Comparison of ENCODE assay signal across 19 mouse cellular contexts in the genomic region with DNA sequence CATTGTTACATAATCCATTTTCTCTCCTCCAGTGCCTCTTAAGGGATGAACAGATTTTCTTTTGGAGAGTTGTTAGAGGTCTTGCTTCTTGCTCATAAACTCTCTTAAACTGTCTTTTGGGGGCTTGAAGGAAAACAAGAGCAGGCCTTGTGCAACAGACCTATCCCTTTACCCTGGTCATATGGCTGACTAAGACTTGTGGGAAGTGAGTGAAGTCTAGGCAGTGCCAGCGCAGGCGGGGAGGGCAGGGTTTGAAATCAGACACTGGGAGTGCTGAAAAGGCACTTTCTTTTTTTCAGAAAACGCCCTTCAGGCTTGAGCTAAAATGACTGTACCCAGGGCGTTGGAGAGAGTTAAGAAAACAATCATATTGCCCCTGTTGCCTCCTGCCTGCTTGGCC. TPM values are rescaled to one million over a fixed set of nuclear protein-coding genes. Genes with fewer than 3 reads are reported as not detected.
A peak's percentile ranks its signal among the peaks of the same experiment; 100 is the strongest.
DNase-seq lines count a peak whose midpoint lies in the region; ATAC-seq and TF ChIP-seq lines count a peak whose summit lies in the region.
"Had no signal": no experiment of that assay in that cellular context is flagged by ENCODE, and none has a peak within 500 bp of the region (broad histone marks: within the 10 kb centered on the region; RNA-seq: fewer than 3 reads in every experiment).

No protein-coding gene starts in this region.

- no peak overlapping the region for H3K27ac ChIP-seq in embryonic facial prominence, embryonic 14.5 days (replicated peaks; ENCODE audit: low read depth, low read length)
- H3K27ac ChIP-seq in stomach, postnatal 0 days (replicated peaks), result no peak overlapping the region
- H3K27ac ChIP-seq: embryonic facial prominence, embryonic 15.5 days; forebrain, embryonic 13.5 days; intestine, embryonic 15.5 days had no signal

- H3K4me3 ChIP-seq in embryonic facial prominence, embryonic 14.5 days (ENCODE audit: low read depth, low read length), result no peak overlapping the region
- H3K4me3 ChIP-seq in stomach, postnatal 0 days (ENCODE audit: low read depth, low read length), result no peak overlapping the region
- H3K4me3 ChIP-seq: embryonic facial prominence, embryonic 15.5 days; forebrain, embryonic 13.5 days; intestine, embryonic 15.5 days had no signal

- no peak for TF ChIP-seq EP300 in stomach, postnatal 0 days (optimal IDR thresholded peaks at IDR 0.05)

- WGBS in embryonic facial prominence, embryonic 14.5 days, result 8% methylated on average over 4 of the region's 4 CpGs
- WGBS in stomach, postnatal 0 days, result 36% methylated on average over 4 of the region's 4 CpGs

- peak; percentile 10 for DNase-seq in lung, postnatal 36 days
- DNase-seq in lung, postnatal 10 days, result no peak
- peak; percentile 37 for DNase-seq in CD4-positive helper T cell, adult 2 months (ENCODE audit: low read depth, low spot score)
- DNase-seq in embryonic facial prominence, embryonic 14.5 days (ENCODE audit: low spot score), result peak; percentile 65
- peak; percentile 30 for DNase-seq in stomach, postnatal 0 days (ENCODE audit: low spot score)
- DNase-seq in right cerebral cortex, postnatal 25 days, result no peak
- DNase-seq in left cerebral cortex, adult 8-10 months (ENCODE audit: low spot score in 2 of 2), result no peak
- DNase-seq: adrenal gland, postnatal 25 days; cerebellum, adult 9-11 months; thymus, adult 2 months had no signal

- no peak overlapping the region for H3K4me2 ChIP-seq in embryonic facial prominence, embryonic 14.5 days (ENCODE audit: low read depth, low read length)
- H3K4me2 ChIP-seq in stomach, postnatal 0 days (replicated peaks; ENCODE audit: low read depth), result no peak overlapping the region
- H3K4me2 ChIP-seq: embryonic facial prominence, embryonic 15.5 days; forebrain, embryonic 13.5 days; intestine, embryonic 15.5 days had no signal

- no peaks in the 10 kb centered on the region for H3K27me3 ChIP-seq in embryonic facial prominence, embryonic 14.5 days (replicated peaks; ENCODE audit: control insufficient read depth, insufficient read depth, low read length)
- H3K27me3 ChIP-seq in stomach, postnatal 0 days (ENCODE audit: control insufficient read depth, insufficient read depth, low read length), result no peaks in the 10 kb centered on the region
- H3K27me3 ChIP-seq: embryonic facial prominence, embryonic 15.5 days; forebrain, embryonic 13.5 days; intestine, embryonic 15.5 days had no signal

- H3K9ac ChIP-seq in embryonic facial prominence, embryonic 14.5 days (ENCODE audit: low read depth, low read length), result no peak overlapping the region
- H3K9ac ChIP-seq in stomach, postnatal 0 days (ENCODE audit: low read length), result no peak overlapping the region
- H3K9ac ChIP-seq: embryonic facial prominence, embryonic 15.5 days; forebrain, embryonic 13.5 days; intestine, embryonic 15.5 days had no signal

- H3K9me3 ChIP-seq in embryonic facial prominence, embryonic 14.5 days (ENCODE audit: control insufficient read depth, low read length), result no peaks in the 10 kb centered on the region
- no peaks in the 10 kb centered on the region for H3K9me3 ChIP-seq in stomach, postnatal 0 days (ENCODE audit: control insufficient read depth, low read length)
- H3K9me3 ChIP-seq: embryonic facial prominence, embryonic 15.5 days; forebrain, embryonic 13.5 days; G1E; intestine, embryonic 15.5 days had no signal

- no peak; the same call in 1 of the 2 replicates for ATAC-seq in embryonic facial prominence, embryonic 14.5 days (ENCODE audit: low read depth)
- 0 out of 2 replicates have a peak, but pooled peaks have one; percentile 60 for ATAC-seq in stomach, postnatal 0 days (ENCODE audit: low FRiP score, low TSS enrichment)
- ATAC-seq: forebrain, embryonic 13.5 days; intestine, embryonic 15.5 days had no signal

- no peak for TF ChIP-seq CTCF in stomach, postnatal 0 days (IDR thresholded peaks at IDR 0.05; ENCODE audit: low read depth)

- no peaks in the 10 kb centered on the region for H3K4me1 ChIP-seq in embryonic facial prominence, embryonic 14.5 days (ENCODE audit: control insufficient read depth, insufficient read depth, low read length)
- H3K4me1 ChIP-seq in stomach, postnatal 0 days (replicated peaks; ENCODE audit: control insufficient read depth, insufficient read depth), result no peaks in the 10 kb centered on the region; the same call in 1 of the 2 replicates
- H3K4me1 ChIP-seq: embryonic facial prominence, embryonic 15.5 days; forebrain, embryonic 13.5 days; intestine, embryonic 15.5 days had no signal

- H3K36me3 ChIP-seq in embryonic facial prominence, embryonic 14.5 days (ENCODE audit: control insufficient read depth, insufficient read depth, low read length), result no peaks in the 10 kb centered on the region
- H3K36me3 ChIP-seq in stomach, postnatal 0 days (ENCODE audit: control insufficient read depth, insufficient read depth, low read length), result no peaks in the 10 kb centered on the region
- H3K36me3 ChIP-seq: embryonic facial prominence, embryonic 15.5 days; G1E; intestine, embryonic 15.5 days had no signal

RNA-seq across cellular contexts. Expression of a gene that starts 1.8 kb away (rescaled TPM):
- polyA plus RNA-seq in embryonic facial prominence, embryonic 14.5 days (2014; fragmentation: Nextera tagmentation; extraction: Ambion mirVana), result 0.10 TPM in 1 of 2 replicates, not detected in the other
- 0.12 and 0.13 TPM in 2 replicates for polyA plus RNA-seq in stomach, postnatal 0 days (2015; fragmentation: Nextera tagmentation; extraction: Ambion mirVana)
- total RNA-seq in left cerebral cortex, adult 8-10 months (2022), result under 1 TPM in 1 of 4 experiments, not detected in 3; 0.20 TPM
- total RNA-seq: layer of hippocampus, adult 8-10 months; megakaryocyte progenitor cell, adult 5-6 weeks had no signal
- polyA plus RNA-seq: G1E; heart, embryonic 14.5 days; kidney, embryonic 16.5 days; neural tube, embryonic 14.5 days had no signal

RNA-seq across cellular contexts. Expression of a gene that starts 50.0 kb away (rescaled TPM):
- polyA plus RNA-seq in embryonic facial prominence, embryonic 14.5 days (2014; fragmentation: Nextera tagmentation; extraction: Ambion mirVana), result 0.07 and 0.08 TPM in 2 replicates
- polyA plus RNA-seq in stomach, postnatal 0 days (2015; fragmentation: Nextera tagmentation; extraction: Ambion mirVana), result 0.06 and 0.08 TPM in 2 replicates
- not detected for total RNA-seq in left cerebral cortex, adult 8-10 months (2022)
- total RNA-seq: adrenal gland, postnatal 25 days had no signal
- polyA plus RNA-seq: forebrain, embryonic 13.5 days; heart, embryonic 14.5 days; neural tube, embryonic 14.5 days had no signal

Comparison
In these comparisons a context has a peak if more than half of its experiments do, and no peak if none do; other contexts are left out.
1. DNase-seq: peak in lung, postnatal 36 days (single experiment), CD4-positive helper T cell, adult 2 months (single experiment), embryonic facial prominence, embryonic 14.5 days (single experiment) and stomach, postnatal 0 days (single experiment); none in lung, postnatal 10 days (single experiment), right cerebral cortex, postnatal 25 days (single experiment) and left cerebral cortex, adult 8-10 months (0 of 2).